Mouse (Mus musculus) limb, embryonic 14.5 days (tissue): ENCODE results near the gene Tpp1. TPM values are rescaled to one million over a fixed set of nuclear protein-coding genes. Genes with fewer than 3 reads are reported as not detected.

Experiments used
- ATAC-seq: fragments of 200-750 bp; cut with Nextera tagmentation; 2 replicates; pipeline ENCODE4 v1.8.0; 2017; ENCODE audit warnings: low read depth, moderate number of reproducible peaks, moderate TSS enrichment; ENCODE audit not compliant: low FRiP score
- DNase-seq: peaks from one replicate; pipeline ENCODE4 v3.0.0-alpha.2; 2015; ENCODE audit warnings: low spot score
- H3K27ac ChIP-seq: fragments of 300-500 bp; sonication (generic); replicated peaks from 2 replicates; pipeline ENCODE4 v1.5.1; 2014; ENCODE audit warnings: low read depth, mild to moderate bottlenecking, low read length, moderate library complexity, mixed read lengths
- H3K27me3 ChIP-seq: fragments of 300-500 bp; sonication (generic); 2 replicates; pipeline ENCODE4 v1.6.1; 2014; ENCODE audit warnings: low read length, mixed read lengths; ENCODE audit not compliant: control insufficient read depth, insufficient read depth
- H3K36me3 ChIP-seq: fragments of 300-500 bp; sonication (generic); 2 replicates; pipeline ENCODE4 v1.6.1; 2014; ENCODE audit warnings: mild to moderate bottlenecking, low read length, moderate library complexity, mixed read lengths; ENCODE audit not compliant: control insufficient read depth, insufficient read depth
- H3K4me1 ChIP-seq: fragments of 300-500 bp; sonication (generic); 2 replicates; pipeline ENCODE4 v1.6.1; 2014; ENCODE audit warnings: antibody characterized with exemption, low read length, mixed read lengths; ENCODE audit not compliant: control insufficient read depth, insufficient read depth
- H3K4me2 ChIP-seq: fragments of 300-500 bp; sonication (generic); replicated peaks from 2 replicates; pipeline ENCODE4 v1.6.1; 2014; ENCODE audit warnings: low read depth, mild to moderate bottlenecking, low read length, moderate library complexity; ENCODE audit not compliant: severe bottlenecking
- H3K4me3 ChIP-seq: fragments of 300-500 bp; sonication (generic); replicated peaks from 2 replicates; pipeline ENCODE4 v1.5.1; 2014; ENCODE audit warnings: low read length
- H3K9ac ChIP-seq: fragments of 300-500 bp; sonication (generic); 2 replicates; pipeline ENCODE4 v1.6.1; 2014; ENCODE audit warnings: mild to moderate bottlenecking, low read depth, low read length, moderate library complexity; ENCODE audit not compliant: severe bottlenecking
- H3K9me3 ChIP-seq: fragments of 300-500 bp; sonication (generic); 2 replicates; pipeline ENCODE4 v1.6.1; 2016; ENCODE audit warnings: low read length; ENCODE audit not compliant: control insufficient read depth
- POLR2A ChIP-seq: fragments of 200-500 bp; IDR thresholded peaks from 2 replicates; pipeline ENCODE4 v1.8.0; 2012; ENCODE audit warnings: inconsistent platforms, mild to moderate bottlenecking, moderate library complexity, borderline replicate concordance; ENCODE audit not compliant: insufficient read depth, insufficient read length; ENCODE audit errors: extremely low read depth
- WGBS: fragments of 180-500 bp; shearing (Covaris S2); extraction: QIAGEN DNeasy Blood & Tissue Kit; methylation state at CpG from one replicate; pipeline ENCODE4 v1.1.7; 2014; 5-methylcytosine and 5-hydroxymethylcytosine counted together
- polyA plus RNA-seq, 2 experiments: library from polyadenylated mRNA; depleted of rRNA in 1 of 2; stranded (reverse) in 1 of 2; unstranded in 1 of 2; fragments of >200 nt; fragmentation: Nextera tagmentation in 1 of 2; extraction: Ambion mirVana in 1 of 2; gene quantifications; 2 replicates each; pipeline versions ENCODE4 v1.2.1 to v1.2.3; 2012 to 2014

Gene Tpp1
- polyA plus RNA-seq, 2 experiments: 58.5 to 64.9 TPM

DNA sequence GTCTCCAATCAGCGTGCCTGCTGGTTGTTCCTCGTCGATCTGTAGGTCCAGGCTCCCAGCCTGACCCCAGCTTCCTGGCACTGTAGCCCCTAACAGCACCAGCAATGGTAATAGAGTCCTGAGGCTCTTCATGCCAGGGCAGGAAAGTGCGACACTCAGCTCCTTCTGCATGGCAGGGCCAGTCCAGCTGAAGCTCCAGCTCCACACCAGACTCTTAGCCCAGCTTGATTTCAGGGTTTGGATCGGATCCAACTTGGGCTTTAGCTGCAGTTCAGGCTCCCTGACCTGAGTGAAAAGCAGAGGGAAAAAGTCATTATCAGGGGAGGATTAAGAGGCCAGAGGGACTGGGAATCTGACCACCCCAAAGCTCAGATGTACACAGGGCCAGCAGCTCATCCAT lies 21.0 kb upstream of the Tpp1 start:
- DNase-seq: no peak
- ATAC-seq: no peak
- no peak overlapping the region for H3K4me3 ChIP-seq
- no peak overlapping the region for H3K4me2 ChIP-seq
- no peaks in the 10 kb centered on the region for H3K27me3 ChIP-seq
- H3K4me1 ChIP-seq: peaks cover 25% of the 10 kb centered on the region
- no peaks in the 10 kb centered on the region for H3K9me3 ChIP-seq
- H3K36me3 ChIP-seq: peaks cover 61% of the 10 kb centered on the region
- no peak overlapping the region for H3K27ac ChIP-seq
- TF ChIP-seq POLR2A: no peak
- H3K9ac ChIP-seq: no peak overlapping the region
- 75% methylated on average over 5 of the region's 5 CpGs for WGBS

DNA sequence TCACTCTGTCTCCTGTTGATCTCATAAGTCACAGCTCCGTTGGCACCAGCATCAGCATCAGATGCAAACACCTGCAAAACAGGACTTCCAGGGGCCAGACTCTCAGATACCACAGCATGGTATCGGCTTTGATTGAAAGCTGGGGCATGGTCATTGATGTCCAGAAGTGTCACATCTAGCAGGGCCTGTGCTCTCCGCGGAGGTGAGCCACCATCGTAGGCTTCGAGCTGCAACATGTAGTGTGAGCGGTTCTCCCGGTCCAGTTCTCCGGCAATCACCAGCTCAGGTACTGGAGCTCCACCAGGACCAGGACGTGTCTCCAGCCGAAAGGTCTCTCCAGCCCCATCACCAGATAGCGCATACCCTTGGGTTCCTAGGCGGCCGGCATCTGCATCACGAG lies 20.3 kb upstream of the Tpp1 start:
- no peak overlapping the region for H3K27ac ChIP-seq
- H3K4me3 ChIP-seq: no peak overlapping the region
- DNase-seq (no peak), ATAC-seq (no peak)
- 95% methylated on average over 15 of the region's 15 CpGs for WGBS
- H3K4me1 ChIP-seq: peaks cover 21% of the 10 kb centered on the region
- H3K4me2 ChIP-seq: no peak overlapping the region
- no peaks in the 10 kb centered on the region for H3K9me3 ChIP-seq
- H3K36me3 ChIP-seq: peaks cover 68% of the 10 kb centered on the region
- no peaks in the 10 kb centered on the region for H3K27me3 ChIP-seq
- TF ChIP-seq POLR2A: no peak
- H3K9ac ChIP-seq: no peak overlapping the region

DNA sequence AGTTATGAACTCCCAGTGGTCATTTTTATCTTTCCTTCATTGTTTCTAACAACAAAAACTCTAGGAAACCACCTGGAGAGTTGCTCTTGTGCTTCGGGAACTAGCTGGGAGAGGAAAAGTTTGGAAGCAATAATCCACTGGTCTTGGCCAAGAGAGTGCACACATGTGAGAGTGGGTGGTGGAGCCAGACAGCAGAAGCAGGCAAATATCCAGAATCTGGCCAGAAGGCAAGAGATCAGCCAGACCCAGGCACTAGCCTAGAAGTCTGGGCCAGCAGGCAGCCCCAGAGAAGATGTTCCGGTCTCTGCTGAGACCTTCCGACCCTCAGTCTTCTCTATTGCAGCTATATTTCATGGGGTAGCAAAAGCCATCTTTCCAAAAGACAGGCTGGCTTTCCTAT lies 17.9 kb upstream of the Tpp1 start:
- Histone ChIP-seq H3K36me3 (peaks cover 81% of the 10 kb centered on the region), H3K4me1 (peaks cover 18% of the 10 kb centered on the region), H3K9ac (no peak overlapping the region), H3K9me3 (no peaks in the 10 kb centered on the region), H3K27ac (no peak overlapping the region), H3K4me2 (no peak overlapping the region), H3K4me3 (no peak overlapping the region), H3K27me3 (no peaks in the 10 kb centered on the region)
- no peak for TF ChIP-seq POLR2A
- 84% methylated on average over 3 of the region's 3 CpGs for WGBS
- ATAC-seq: no peak
- DNase-seq: no peak

DNA sequence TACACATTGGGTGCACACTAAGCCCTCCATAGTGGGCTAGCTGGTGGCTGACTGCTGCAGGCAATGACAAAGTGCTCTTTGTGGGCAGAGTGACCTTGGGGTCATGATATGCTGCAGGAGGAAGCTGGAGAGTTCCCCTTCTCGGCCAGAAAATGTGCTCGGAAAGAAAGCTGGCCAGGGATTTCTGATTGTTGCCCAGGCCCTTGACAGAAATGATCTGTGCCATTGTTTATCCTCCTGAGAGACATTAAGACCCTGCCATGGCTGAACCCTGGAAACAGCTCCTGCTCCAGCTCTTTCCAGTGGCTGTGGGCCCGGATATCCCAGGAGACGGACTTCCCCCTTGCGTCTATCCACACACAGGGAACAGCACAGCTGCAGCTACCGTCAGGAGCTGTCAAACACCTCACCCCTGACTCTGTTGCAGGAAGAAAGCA lies 15.7 kb upstream of the Tpp1 start:
- H3K4me1 ChIP-seq: peaks cover 18% of the 10 kb centered on the region
- no peak overlapping the region for H3K4me3 ChIP-seq
- H3K27me3 ChIP-seq: no peaks in the 10 kb centered on the region
- H3K9ac ChIP-seq: no peak overlapping the region
- no peak for DNase-seq
- peak overlapping the region; percentile 44 for H3K27ac ChIP-seq
- 21% methylated on average over 6 of the region's 6 CpGs for WGBS
- H3K4me2 ChIP-seq: no peak overlapping the region; the same call in 1 of the 2 replicates
- ATAC-seq: peak; percentile 32; the same call in 1 of the 2 replicates
- TF ChIP-seq POLR2A: no peak
- H3K9me3 ChIP-seq: no peaks in the 10 kb centered on the region
- H3K36me3 ChIP-seq: peaks cover 94% of the 10 kb centered on the region

DNA sequence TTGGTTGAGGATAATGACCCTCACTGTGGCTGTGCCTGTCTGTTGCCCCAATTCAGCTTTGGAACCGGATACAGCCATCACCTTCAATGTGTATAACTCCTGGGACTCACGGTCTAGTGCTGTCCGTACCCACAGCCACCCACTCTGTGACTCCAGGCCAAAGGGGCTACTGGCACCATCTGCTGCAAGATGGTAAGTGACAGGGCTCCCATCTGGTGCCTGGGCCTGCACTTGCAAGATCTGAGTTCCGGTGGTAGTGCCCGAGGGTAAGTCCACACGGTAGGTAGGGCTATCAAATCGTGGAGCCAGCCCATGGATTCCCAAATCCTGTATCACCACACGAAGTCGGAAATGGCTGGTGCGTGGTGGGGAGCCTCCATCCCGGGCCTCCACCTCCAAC lies 12.3 kb upstream of the Tpp1 start:
- no peak overlapping the region for H3K4me2 ChIP-seq
- 89% methylated on average over 11 of the region's 11 CpGs for WGBS
- no peaks in the 10 kb centered on the region for H3K9me3 ChIP-seq
- TF ChIP-seq POLR2A: no peak
- ATAC-seq (no peak), DNase-seq (no peak)
- no peak overlapping the region for H3K4me3 ChIP-seq
- H3K4me1 ChIP-seq: peaks cover 12% of the 10 kb centered on the region; the same call in 1 of the 2 replicates
- no peak overlapping the region for H3K27ac ChIP-seq
- H3K36me3 ChIP-seq: peaks cover 85% of the 10 kb centered on the region
- H3K9ac ChIP-seq: no peak overlapping the region
- H3K27me3 ChIP-seq: no peaks in the 10 kb centered on the region
